Mouse (Mus musculus) ovary, postnatal 14 days (tissue): ENCODE measurements around the gene Ptbp3.
A peak's percentile ranks its signal among the peaks of the same experiment; 100 is the strongest.
"Not testable (repeated sequence)": the region's sequence is repeated elsewhere in the genome, so short reads cannot be mapped to it uniquely, and the experiment has no call there.

Experiments used
- DNase-seq: peaks from one replicate; pipeline ENCODE4 v3.0.0; 2022; ENCODE audit warnings: low spot score

The Ptbp3 gene

DNA sequence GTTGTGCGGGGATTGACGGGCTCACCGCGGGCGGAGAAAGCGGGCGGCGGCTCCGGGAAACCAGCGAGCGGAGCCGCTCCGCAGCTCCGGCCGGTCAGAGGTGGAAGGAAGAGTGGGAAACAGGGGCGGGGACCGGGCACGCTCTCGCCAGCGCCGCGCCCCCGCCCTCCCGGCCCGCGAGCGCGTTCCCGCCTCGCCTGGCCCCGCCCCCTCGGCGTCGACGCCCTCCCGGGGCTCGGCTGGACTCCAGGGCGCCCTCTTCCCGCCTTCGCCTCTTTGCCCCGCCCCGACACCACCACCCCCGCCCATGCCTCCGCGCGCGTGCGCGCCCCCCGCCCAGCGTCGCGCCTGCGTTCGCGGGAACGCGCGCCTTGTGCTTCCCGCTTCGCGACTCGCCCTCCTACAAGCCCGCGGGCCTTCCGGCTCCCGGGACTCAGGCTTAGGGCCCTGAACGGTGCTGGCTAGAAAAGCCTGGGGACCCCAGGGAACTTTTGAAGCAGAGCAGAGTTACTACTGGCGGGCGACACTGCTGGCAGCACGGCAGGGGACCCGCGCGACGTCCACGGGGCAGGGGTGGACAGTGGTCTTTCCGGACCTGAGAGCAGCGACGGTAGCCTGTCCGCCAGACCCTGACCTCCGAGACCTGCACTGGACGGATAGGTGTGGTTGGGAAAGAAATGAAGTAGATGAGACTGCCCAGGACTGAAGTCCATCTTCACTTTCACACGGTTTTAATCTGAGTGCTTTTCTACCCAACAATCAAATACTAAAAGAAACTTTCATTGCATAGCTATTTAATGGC, at the start of gene Ptbp3:
Gene Ptbp3 (minus strand): TSS at position 190 of the 802 bp plus-strand sequence.
- peak; percentile 94 for DNase-seq

DNA sequence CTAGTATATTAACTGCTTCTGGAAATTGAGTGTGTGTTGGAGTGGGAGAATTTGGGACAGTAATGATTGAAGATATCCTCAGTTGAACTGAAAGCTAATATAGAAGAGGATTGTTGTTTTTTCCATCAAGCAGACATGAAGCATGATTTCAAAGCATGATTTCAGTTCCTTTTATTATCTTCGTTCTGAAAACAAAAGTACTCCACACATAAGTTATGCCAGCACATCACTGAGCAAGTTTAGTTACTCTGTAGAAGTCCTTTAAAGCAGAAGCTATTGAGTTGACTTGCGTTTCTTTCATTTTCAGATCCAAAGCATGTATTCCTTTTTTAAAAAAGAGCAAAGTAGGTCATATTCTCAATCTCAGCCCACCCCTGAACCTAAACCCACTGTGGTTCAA, 47.4 kb upstream of the Ptbp3 start:
- no peak for DNase-seq

DNA sequence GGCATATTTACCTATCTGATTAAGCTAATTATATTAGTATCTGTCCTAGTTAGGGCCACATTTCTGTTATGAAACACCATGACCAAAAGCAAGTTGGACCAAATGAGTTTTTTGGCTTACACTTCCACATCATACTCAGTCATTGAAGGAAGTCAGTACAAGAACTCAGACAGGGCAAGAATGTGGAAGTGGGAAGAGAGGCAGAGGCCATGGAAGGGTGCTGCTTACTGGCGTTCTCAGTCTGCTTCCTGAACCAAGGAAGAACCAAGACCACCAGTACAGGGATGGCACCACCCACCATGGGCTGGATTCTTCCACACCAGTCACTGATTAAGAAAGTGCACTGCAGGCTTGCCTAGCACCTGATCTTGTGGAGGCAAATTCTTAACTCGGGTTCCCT, 45.5 kb upstream of the Ptbp3 start:
- no peak for DNase-seq

- no peak for DNase-seq
Observed at GRCm38 (mm10) chr4:59587872-59588226, 38.7 kb upstream of the Ptbp3 start.

GRCm38 (mm10) chr4:59587215-59587871, 38.2 kb upstream of the Ptbp3 start:
- no peak for DNase-seq

DNA sequence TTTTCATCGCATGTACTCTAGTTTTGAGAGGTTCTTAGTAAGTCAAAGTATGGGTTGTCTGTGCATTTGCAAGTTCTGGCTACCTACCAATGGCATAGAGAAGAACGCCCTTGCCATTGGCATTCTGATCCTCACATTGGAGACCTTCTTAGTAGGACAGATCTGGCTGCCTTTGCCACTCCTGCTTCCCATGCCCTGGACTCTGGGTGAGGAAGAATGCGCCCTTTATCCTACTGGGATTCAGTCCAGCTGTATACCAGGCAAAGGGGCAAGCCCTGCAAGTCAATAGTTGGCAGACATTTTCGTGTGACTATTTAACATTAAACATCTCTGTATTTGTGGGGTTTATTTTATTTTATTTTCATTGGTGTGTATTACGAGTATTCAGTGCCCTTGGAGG, 35.9 kb upstream of the Ptbp3 start:
- DNase-seq, result no peak

- DNase-seq, result no peak
Observed at GRCm38 (mm10) chr4:59582186-59582585, 33.0 kb upstream of the Ptbp3 start.

DNA sequence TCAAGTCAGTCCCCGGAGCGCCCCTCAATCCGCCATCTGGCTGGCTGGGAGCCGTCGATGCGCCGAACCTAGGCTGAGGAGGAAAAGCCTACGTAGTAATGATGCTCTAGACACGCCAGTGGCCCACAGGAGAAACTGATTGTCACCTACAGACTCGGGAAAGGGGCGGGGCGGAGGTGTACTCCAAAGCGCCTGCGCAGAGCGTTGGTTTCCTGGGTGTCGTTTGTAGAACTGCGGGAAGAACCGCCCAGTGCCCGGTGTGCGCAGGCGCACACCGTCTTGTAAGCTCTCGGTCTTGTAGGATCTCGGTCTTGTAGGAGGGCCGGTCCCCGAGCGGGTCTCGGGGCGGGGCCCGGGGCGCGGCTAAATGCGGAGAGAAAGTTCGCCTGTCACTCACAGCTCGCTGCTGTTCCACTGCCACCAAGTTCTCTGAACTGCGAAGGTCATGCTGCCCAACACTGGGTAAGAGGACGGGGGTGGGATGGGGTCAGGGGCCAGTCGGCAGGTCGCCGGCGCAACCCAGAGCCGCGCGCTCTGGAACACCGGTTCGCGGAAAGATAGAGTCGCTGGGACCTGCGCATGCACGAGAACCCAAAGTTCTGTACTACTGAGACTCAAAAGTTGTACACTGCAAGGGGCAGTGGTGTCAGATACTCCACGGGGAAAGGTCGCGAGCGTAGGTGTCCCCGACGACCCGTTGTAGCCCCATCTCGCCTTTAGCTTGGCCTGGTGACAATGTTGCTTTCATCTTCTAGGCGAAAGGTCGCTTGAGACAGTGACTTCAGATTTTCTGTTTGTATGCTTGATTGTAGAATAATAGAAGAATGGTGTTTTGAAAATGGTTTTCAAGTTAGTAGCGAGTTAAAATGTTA, 32.4 kb upstream of the Ptbp3 start, which contains the start of gene Hsdl2:
Gene Hsdl2 (plus strand): TSS at position 250 of the 872 bp plus-strand sequence.
- DNase-seq, result peak; percentile 93

GRCm38 (mm10) chr4:59580495-59581281, 31.5 kb upstream of the Ptbp3 start:
- DNase-seq, result peak; percentile 6

GRCm38 (mm10) chr4:59575184-59575958, 26.2 kb upstream of the Ptbp3 start:
- no peak for DNase-seq

- no peak for DNase-seq
Observed at GRCm38 (mm10) chr4:59572521-59573118, 23.5 kb upstream of the Ptbp3 start.

- DNase-seq, result not testable (repeated sequence)
Observed at GRCm38 (mm10) chr4:59570519-59570918, 21.4 kb upstream of the Ptbp3 start.

- DNase-seq, result peak; percentile 75
Observed at GRCm38 (mm10) chr4:59569538-59569937, 20.4 kb upstream of the Ptbp3 start.

DNA sequence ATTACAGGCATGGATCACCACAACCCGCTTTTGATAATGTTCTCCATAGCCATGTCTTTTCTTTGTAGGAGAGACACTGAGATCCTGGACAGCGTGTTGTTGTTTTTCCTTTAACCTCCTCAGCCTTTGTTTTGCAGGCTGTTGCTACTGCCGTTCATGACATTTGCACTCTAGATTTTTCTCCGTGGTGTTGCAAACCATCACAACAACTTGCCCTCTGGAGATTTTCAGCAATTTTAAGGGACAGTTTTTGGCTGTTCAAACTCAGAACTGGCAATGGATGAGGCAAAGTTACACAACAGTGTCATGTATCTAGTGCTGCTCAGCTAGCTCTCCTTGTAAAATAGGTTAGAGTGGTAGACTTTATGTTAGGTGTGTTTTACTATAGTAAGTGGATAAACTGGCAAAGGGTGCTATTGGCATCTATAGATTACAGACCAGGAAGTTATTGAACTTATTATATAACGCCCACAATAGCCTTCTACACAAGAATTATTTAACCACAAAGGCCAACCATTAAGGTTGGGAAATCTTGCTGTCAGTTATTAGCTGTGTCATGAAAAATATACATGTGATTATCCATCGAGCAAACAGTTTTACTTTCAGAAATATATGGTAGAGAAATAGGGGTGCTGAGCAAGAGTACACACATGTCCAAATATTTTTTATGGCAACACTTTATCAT, 18.6 kb upstream of the Ptbp3 start:
- DNase-seq, result no peak

DNA sequence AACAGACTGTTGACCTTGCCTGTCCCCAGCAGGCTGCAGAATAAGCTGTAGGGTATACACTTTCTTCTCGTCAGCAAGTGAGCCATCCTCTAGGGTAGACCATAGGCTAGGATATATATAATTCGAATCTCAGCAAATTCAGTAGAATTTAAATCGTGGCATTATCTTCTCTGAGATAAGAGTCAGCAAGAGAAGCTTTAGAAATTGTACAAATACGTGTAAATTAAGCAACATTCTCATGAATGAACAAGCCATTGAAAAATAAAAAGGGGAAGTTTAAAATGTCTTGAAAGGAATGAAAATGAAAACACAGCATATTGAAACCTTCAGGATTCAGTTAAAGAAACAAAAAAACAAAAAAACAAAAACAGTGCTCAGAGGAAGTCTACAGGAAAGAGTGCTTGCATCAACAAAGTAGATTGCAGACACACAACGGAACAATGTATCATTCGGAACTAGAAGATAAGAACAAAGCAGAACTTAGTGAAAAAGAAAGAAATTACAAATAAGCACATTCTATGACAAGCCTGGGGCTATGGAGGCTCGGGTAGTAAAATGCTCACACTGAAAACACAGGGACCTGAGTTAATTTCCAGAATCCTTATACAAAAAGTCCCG, 16.5 kb upstream of the Ptbp3 start:
- DNase-seq, result no peak

GRCm38 (mm10) chr4:59564128-59564527, 15.0 kb upstream of the Ptbp3 start:
- DNase-seq, result no peak

DNA sequence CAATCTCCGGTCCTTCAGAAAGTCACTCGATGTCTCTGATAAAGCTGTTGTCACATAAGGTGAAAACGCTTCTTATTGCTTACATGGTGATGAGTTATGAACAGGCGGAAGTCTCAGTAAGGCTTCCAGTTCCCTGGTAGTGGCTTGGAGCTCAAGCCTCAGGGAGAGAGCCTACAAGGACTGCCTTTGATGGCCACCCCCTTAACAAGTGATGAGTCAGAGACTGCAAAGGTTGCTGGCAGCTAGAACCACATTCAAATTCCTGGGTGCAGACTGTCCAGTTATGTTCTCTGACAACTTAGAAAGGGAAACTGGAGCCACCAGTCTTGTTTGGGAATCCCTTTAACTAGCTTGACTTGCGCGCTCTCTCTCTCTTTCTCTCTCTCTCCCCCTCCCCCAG, 11.0 kb upstream of the Ptbp3 start:
- DNase-seq, result no peak

GRCm38 (mm10) chr4:59558096-59558720, 9.0 kb upstream of the Ptbp3 start:
- no peak for DNase-seq

- not testable (repeated sequence) for DNase-seq
Observed at GRCm38 (mm10) chr4:59557343-59557742, 8.2 kb upstream of the Ptbp3 start.
